Mouse (Mus musculus) forebrain, embryonic 16.5 days (tissue): Measurements from ENCODE around the gene Slc9b2. TPM values are rescaled to one million over a fixed set of nuclear protein-coding genes. Genes with fewer than 3 reads are reported as not detected.
A peak's percentile ranks its signal among the peaks of the same experiment; 100 is the strongest.

Source experiments
- ATAC-seq: fragments of 200-750 bp; cut with Nextera tagmentation; 2 replicates; pipeline ENCODE4 v1.8.0; 2017; ENCODE audit warnings: mild to moderate bottlenecking, moderate library complexity
- H3K27ac ChIP-seq: fragments of 300-500 bp; sonication (generic); 2 replicates; pipeline ENCODE4 v1.5.1; 2014; ENCODE audit warnings: low read length, control low read depth
- H3K27me3 ChIP-seq: fragments of 300-500 bp; sonication (generic); replicated peaks from 2 replicates; pipeline ENCODE4 v1.6.1; 2014; ENCODE audit warnings: low read length; ENCODE audit not compliant: control insufficient read depth, insufficient read depth
- H3K36me3 ChIP-seq: fragments of 300-500 bp; sonication (generic); 2 replicates; pipeline ENCODE4 v1.6.1; 2014; ENCODE audit not compliant: control insufficient read depth, insufficient read depth
- H3K4me1 ChIP-seq: fragments of 300-500 bp; sonication (generic); replicated peaks from 2 replicates; pipeline ENCODE4 v1.6.1; 2014; ENCODE audit warnings: low read length; ENCODE audit not compliant: control insufficient read depth, insufficient read depth
- H3K4me2 ChIP-seq: fragments of 300-500 bp; sonication (generic); 2 replicates; pipeline ENCODE4 v1.6.1; 2014; ENCODE audit warnings: mild to moderate bottlenecking, low read length, control low read depth
- H3K4me3 ChIP-seq: fragments of 300-500 bp; sonication (generic); replicated peaks from 2 replicates; pipeline ENCODE4 v1.5.1; 2014; ENCODE audit warnings: mild to moderate bottlenecking, low read length, control low read depth
- H3K9ac ChIP-seq: fragments of 300-500 bp; sonication (generic); replicated peaks from 2 replicates; pipeline ENCODE4 v1.6.1; 2014; ENCODE audit warnings: low read depth, low read length, control low read depth
- H3K9me3 ChIP-seq: fragments of 300-500 bp; sonication (generic); 2 replicates; pipeline ENCODE4 v1.6.1; 2016; ENCODE audit warnings: low read length; ENCODE audit not compliant: control insufficient read depth
- WGBS: fragments of 180-500 bp; shearing (Covaris S2); extraction: QIAGEN DNeasy Blood & Tissue Kit; methylation state at CpG from one replicate; pipeline ENCODE4 v1.1.7; 2014; 5-methylcytosine and 5-hydroxymethylcytosine counted together
- polyA plus RNA-seq: library from polyadenylated mRNA; unstranded; fragments of >200 nt; fragmentation: Nextera tagmentation; extraction: Ambion mirVana; gene quantifications from 2 replicates; pipeline ENCODE4 v1.2.1, GENCODE M21; 2015

The Slc9b2 gene
- polyA plus RNA-seq = 1.3 and 2.1 TPM in 2 replicates

DNA sequence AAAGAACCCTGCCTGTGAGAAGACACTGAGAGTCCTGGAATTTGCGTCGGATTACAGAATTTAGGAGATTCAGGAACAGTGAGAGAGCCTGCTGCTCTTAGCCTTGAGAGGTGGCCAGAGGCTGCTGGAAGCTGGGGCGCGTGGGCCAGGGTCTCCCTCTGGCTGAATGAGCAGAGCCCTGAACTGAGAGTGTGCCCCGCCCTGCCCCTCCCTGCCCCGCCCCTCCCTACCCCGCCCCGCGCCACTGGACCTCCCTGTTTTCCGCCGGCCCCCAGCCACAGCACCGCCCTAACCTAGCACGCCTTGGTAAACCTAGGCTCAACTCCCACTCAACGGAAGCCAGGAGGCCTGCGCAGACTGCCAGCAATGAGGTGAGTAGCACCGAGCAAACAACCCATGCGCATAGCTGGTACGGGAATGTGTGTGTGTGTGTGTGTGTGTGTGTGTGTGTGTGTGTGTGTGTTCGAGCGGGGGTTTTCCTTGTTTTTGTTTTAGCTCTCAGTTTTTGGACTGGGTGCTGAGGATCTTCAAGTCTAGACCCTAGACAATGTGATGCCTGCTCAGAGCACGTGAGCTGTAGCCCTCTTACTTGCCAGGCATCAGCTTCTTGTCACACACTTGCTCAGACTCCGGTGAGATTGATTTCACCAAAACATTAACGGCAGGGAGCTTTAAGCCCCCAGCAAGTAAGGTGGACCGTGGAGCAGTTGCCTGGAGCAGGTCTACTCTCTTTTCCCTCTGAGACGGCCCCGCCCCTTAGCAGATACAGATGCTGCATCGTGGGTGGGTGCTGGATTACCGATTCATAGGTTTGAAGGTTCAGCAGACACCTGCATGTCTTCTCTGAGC lies at the start of gene Slc9b2:
Gene Slc9b2, plus strand, starts transcription at position 290 of the 849 bp plus-strand sequence.
- H3K9ac ChIP-seq = peak within 1 kb of the TSS; percentile 46
- H3K9me3 ChIP-seq = no peaks in the 10 kb centered on the region
- no peaks in the 10 kb centered on the region for H3K36me3 ChIP-seq
- no peaks in the 10 kb centered on the region; the same call in 1 of the 2 replicates for H3K27me3 ChIP-seq
- H3K4me2 ChIP-seq = peak within 1 kb of the TSS; percentile 69
- no peak within 1 kb of the TSS for H3K27ac ChIP-seq
- WGBS = 8% methylated on average over 25 of the region's 28 CpGs
- peak; percentile 87 for ATAC-seq
- H3K4me1 ChIP-seq = peaks cover 5% of the 10 kb centered on the region
- H3K4me3 ChIP-seq = peak within 1 kb of the TSS; percentile 41

DNA sequence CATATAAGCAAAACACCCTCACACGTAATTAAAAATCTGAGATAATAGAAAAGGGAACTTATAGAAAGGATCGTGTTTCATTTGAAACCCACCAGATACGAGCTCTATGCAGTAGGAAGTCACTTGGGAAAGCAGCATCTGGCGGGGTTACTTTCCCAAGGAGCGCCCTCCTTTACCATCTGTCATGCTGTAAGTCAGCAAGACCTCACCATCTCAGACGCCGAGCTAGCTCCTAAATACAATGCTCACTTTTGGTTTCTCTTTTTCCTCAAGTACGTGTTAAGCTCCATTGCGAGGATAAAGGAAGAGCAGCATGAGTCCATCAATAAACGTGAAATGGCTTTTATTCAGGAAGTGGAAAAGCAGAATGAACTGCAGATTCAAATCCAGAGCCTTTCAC lies 48.6 kb upstream of the Slc9b2 start:
- H3K4me1 ChIP-seq = no peaks in the 10 kb centered on the region
- H3K27ac ChIP-seq = no peak overlapping the region
- no peaks in the 10 kb centered on the region for H3K9me3 ChIP-seq
- H3K4me2 ChIP-seq = no peak overlapping the region
- H3K36me3 ChIP-seq = no peaks in the 10 kb centered on the region
- no peak overlapping the region for H3K4me3 ChIP-seq
- no peaks in the 10 kb centered on the region for H3K27me3 ChIP-seq
- WGBS = 80% methylated on average over 10 of the region's 10 CpGs
- no peak for ATAC-seq
- no peak overlapping the region for H3K9ac ChIP-seq

DNA sequence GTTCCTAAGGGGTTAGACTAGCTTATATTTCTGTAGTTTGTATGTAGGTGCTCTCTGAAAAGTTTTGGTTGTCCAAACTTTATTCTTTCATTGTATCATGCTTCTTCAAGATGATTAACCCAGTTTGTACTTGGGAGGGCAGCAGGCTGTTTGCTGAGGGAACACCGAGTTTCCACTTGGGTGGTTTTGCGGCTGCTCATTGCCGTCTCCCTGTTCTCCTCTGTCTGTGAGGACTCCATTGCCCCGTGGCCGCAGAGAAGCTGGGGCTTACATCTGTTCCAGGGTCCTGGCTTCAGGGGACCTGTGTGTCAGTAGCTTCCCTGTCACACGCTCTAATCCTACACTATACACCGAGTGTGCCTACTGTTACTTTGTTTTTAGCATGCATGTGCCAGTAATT lies 47.3 kb upstream of the Slc9b2 start:
- no peak overlapping the region for H3K27ac ChIP-seq
- H3K9ac ChIP-seq = no peak overlapping the region
- 91% methylated on average over 7 of the region's 7 CpGs for WGBS
- no peaks in the 10 kb centered on the region for H3K4me1 ChIP-seq
- no peaks in the 10 kb centered on the region for H3K9me3 ChIP-seq
- H3K36me3 ChIP-seq = no peaks in the 10 kb centered on the region
- no peaks in the 10 kb centered on the region for H3K27me3 ChIP-seq
- ATAC-seq = no peak
- H3K4me3 ChIP-seq = no peak overlapping the region
- no peak overlapping the region for H3K4me2 ChIP-seq

DNA sequence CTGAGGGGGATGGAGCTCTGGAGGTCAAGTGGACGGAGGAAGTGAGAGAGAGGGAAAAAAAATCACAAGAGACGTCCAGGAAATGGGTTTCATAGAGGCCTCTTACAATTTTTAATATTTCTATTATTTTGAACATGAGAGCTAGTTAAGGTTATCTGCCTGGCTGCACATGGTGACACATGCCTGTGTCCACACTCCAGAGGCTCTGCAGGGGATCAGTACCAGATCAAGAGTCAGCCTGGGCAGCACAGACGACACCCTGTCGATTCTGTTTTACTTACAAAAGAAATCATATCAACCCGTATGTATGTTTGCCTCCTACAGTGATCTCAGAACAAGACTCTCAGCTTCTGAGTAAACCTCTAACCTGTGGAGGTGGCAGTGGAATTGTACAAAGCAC lies 38.9 kb upstream of the Slc9b2 start:
- Histone ChIP-seq H3K4me1 (no peaks in the 10 kb centered on the region), H3K4me3 (no peak overlapping the region), H3K27ac (no peak overlapping the region), H3K36me3 (no peaks in the 10 kb centered on the region), H3K9me3 (no peaks in the 10 kb centered on the region), H3K9ac (no peak overlapping the region), H3K27me3 (no peaks in the 10 kb centered on the region), H3K4me2 (no peak overlapping the region)
- 88% methylated on average over 5 of the region's 5 CpGs for WGBS
- no peak for ATAC-seq

DNA sequence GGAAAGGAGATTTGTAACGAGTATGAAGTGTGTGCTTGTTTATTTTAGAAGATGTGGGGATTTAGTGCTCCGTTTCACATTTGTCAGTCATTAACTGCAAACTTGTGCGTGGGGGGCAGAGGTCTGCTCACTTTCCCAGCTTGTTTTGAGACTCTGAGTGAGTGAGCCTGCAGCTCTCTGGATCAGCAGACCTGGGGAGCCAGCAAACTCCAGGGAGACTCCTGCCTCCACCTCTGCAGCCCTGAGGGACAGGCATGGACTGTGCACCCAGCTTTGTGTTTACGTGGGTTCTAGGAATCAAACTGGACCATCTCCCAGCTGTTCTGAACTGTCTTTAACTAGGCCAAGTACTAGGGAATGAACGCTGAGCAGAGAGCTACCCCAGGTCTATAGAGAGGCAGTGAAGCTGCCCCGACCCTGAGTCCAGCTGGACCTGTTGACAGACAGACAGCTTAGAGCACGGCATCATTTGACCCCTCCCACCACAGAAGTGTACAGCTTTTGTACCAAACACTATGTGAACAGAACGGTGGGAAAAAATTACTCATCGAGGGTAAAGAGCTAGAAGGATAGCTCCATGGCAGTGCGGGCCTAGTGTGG lies 38.0 kb upstream of the Slc9b2 start:
- no peak overlapping the region for H3K9ac ChIP-seq
- H3K36me3 ChIP-seq = no peaks in the 10 kb centered on the region
- 92% methylated on average over 10 of the region's 10 CpGs for WGBS
- H3K9me3 ChIP-seq = no peaks in the 10 kb centered on the region
- no peak overlapping the region for H3K4me2 ChIP-seq
- no peaks in the 10 kb centered on the region for H3K27me3 ChIP-seq
- H3K4me3 ChIP-seq = no peak overlapping the region
- no peaks in the 10 kb centered on the region for H3K4me1 ChIP-seq
- H3K27ac ChIP-seq = no peak overlapping the region
- ATAC-seq = no peak

DNA sequence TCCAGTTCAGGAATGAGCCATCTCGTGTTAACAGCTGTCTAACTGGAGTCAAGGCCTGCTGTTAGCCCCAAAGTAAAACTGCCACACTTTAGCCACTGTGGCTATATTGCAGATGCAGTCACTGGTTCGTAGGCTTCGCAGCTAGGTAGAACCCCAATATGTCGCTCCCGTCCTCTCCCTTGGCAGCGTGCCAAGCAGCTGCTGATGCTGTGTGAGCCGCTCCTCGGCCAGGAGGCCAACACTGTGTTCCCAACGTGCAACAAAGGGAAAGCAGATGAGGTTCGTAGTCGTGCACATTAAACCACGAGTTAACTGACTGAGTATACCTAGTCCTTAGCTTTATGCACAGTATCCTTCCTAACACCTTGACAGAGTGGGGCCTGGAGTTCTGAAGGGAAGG lies 34.9 kb upstream of the Slc9b2 start:
- no peak overlapping the region for H3K4me3 ChIP-seq
- no peaks in the 10 kb centered on the region for H3K36me3 ChIP-seq
- no peak overlapping the region for H3K27ac ChIP-seq
- H3K27me3 ChIP-seq = no peaks in the 10 kb centered on the region
- H3K4me1 ChIP-seq = no peaks in the 10 kb centered on the region
- 57% methylated on average over 12 of the region's 12 CpGs for WGBS
- ATAC-seq = peak; percentile 50; the same call in 1 of the 2 replicates
- H3K9ac ChIP-seq = no peak overlapping the region
- H3K4me2 ChIP-seq = no peak overlapping the region
- H3K9me3 ChIP-seq = no peaks in the 10 kb centered on the region

DNA sequence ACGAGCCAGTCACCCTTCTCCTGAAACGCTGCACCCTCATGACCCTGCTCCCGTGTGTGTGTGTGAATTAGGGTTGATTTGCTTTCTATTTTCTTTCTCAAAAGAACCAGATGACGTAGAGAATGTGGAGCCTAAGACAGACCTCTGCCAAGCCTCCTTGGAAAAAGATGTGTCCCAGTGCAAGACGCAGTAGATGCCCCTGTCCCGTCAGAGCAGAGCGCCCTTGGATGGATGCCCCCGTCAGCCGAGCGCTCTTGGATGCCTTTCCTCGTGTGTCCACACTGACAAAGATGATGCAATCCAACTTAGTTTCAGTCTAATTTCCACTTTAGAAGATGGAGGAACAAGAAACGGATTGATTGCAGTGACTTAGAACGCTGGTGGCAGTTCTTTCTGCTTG lies 34.5 kb upstream of the Slc9b2 start:
- Histone ChIP-seq H3K9me3 (no peaks in the 10 kb centered on the region), H3K36me3 (no peaks in the 10 kb centered on the region), H3K9ac (no peak overlapping the region), H3K4me2 (no peak overlapping the region), H3K27me3 (no peaks in the 10 kb centered on the region), H3K4me1 (no peaks in the 10 kb centered on the region), H3K4me3 (no peak overlapping the region), H3K27ac (no peak overlapping the region)
- WGBS = 88% methylated on average over 13 of the region's 13 CpGs
- no peak for ATAC-seq

DNA sequence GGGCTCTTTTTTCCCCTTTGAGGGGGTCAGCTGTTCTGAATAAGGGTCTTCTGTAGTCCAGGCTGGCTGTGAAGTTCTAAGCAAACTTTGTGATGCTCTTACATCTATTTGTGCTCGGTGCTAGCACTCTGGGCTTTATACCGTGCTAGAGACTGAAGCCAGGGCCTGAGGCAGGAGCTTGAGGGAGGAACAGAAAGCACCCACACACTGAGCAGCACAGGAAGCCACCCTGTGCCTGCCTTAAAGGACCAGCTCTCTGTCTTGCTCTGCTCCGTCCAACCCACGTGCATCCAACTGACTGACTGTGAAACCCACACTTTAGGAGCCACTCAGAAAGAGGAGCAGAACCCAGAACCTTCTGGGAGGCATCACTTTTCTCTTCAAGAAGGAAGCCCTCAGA lies 27.3 kb upstream of the Slc9b2 start:
- Histone ChIP-seq H3K4me2 (no peak overlapping the region), H3K9ac (peak overlapping the region; percentile 42)
- 0 out of 2 replicates have a peak, but pooled peaks have one; percentile 3 for ATAC-seq

DNA sequence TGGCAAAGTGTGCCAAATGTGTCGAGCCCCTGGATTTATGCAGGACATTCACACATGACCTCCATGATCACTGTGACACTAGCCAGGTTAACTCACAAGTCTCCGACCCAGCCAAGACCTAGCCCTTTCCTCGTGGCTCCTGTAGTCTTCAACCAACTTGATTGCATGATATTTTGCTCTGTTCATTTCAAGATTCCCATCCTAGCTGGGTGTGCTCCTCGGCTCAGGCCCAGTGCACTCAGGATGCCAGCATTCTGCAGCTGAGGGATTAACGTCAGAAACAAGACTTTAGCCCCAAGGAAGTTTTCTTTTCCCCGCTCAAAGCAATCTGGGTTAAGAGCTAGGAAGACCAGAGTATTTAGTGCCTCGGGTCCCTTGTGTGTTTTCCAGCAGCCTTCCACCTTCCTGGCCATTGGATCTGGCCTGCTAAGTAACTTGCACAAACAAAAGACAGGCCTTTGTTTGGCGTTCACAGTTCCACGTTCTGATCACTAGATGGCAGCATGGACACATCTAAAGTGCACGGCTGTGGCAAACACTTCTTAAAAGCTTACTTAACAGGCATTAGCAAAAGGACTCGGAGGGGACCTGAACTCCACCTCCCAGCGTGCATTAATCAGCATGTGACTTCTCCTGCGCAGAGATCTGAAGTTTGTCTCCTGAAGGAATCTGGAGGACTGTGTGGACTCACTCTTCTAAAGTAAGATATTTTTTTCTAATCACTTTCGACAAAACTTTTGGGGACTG lies 26.7 kb upstream of the Slc9b2 start, which contains the start of gene Bdh2:
Gene Bdh2, plus strand, starts transcription at position 553 of the 747 bp plus-strand sequence.
- ATAC-seq = peak; percentile 93
- peak within 1 kb of the TSS; percentile 42 for H3K9ac ChIP-seq
- 22% methylated on average over 14 of the region's 14 CpGs for WGBS

More for the DNA sequence above, 27.3 kb upstream of the Slc9b2 start:
- H3K27ac ChIP-seq = no peak overlapping the region
- no peaks in the 10 kb centered on the region for H3K36me3 ChIP-seq
- WGBS = 82% methylated on average over 4 of the region's 4 CpGs
- H3K27me3 ChIP-seq = no peaks in the 10 kb centered on the region
- H3K9me3 ChIP-seq = no peaks in the 10 kb centered on the region
- H3K4me1 ChIP-seq = 0 out of 2 replicates have a peak, but pooled peaks cover 7% of the 10 kb centered on the region
- no peak overlapping the region for H3K4me3 ChIP-seq

More for the DNA sequence above, 26.7 kb upstream of the Slc9b2 start, which contains the start of gene Bdh2:
- H3K36me3 ChIP-seq = no peaks in the 10 kb centered on the region
- H3K4me3 ChIP-seq = no peak within 1 kb of the TSS
- H3K4me1 ChIP-seq = 0 out of 2 replicates have a peak, but pooled peaks cover 7% of the 10 kb centered on the region
- H3K4me2 ChIP-seq = peak within 1 kb of the TSS; percentile 30; the same call in 1 of the 2 replicates
- no peaks in the 10 kb centered on the region for H3K9me3 ChIP-seq
- 0 out of 2 replicates have a peak within 1 kb of the TSS, but pooled peaks have one; percentile 2 for H3K27ac ChIP-seq
- H3K27me3 ChIP-seq = no peaks in the 10 kb centered on the region
